Mouse (Mus musculus) small intestine, adult 2 months (tissue): ENCODE data around the gene Arhgap17.

Source experiments
- CTCF ChIP-seq: fragments of 200-500 bp; IDR thresholded peaks from 2 replicates; pipeline ENCODE4 v1.5.1; 2012; ENCODE audit warnings: low read depth, mild to moderate bottlenecking, control low read depth, inconsistent platforms, low read length, moderate library complexity, mixed read lengths; ENCODE audit not compliant: insufficient replicate concordance, insufficient read length; ENCODE audit errors: extremely low read depth
- POLR2A ChIP-seq: fragments of 200-500 bp; IDR thresholded peaks from 2 replicates; pipeline ENCODE4 v1.6.1; 2012; ENCODE audit warnings: low read depth, mild to moderate bottlenecking, control low read depth, inconsistent platforms, low read length, moderate library complexity

DNA sequence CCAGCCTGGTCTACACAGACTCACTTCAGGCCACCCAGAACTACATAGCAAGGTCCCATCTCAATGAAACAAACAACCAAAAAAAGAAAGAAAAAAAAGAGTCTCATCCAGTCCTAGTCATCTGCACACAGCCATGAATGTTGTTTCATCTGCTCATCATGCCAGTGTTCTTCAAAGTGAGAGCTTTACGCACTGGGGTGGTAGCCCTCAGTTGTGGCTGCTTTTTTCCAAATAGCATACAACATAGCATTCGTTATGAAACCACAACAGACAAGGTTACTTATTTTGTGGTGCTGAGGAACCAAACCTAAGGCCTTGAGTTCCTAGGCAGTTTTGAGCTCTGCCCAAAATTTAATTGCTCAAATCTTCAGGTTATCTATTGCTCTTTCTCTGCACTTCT lies 14.9 kb downstream of the Arhgap17 start:
- TF ChIP-seq CTCF (no peak), POLR2A (no peak)
